Mouse (Mus musculus): Measurements from ENCODE around the gene Tspan18.

DNA sequence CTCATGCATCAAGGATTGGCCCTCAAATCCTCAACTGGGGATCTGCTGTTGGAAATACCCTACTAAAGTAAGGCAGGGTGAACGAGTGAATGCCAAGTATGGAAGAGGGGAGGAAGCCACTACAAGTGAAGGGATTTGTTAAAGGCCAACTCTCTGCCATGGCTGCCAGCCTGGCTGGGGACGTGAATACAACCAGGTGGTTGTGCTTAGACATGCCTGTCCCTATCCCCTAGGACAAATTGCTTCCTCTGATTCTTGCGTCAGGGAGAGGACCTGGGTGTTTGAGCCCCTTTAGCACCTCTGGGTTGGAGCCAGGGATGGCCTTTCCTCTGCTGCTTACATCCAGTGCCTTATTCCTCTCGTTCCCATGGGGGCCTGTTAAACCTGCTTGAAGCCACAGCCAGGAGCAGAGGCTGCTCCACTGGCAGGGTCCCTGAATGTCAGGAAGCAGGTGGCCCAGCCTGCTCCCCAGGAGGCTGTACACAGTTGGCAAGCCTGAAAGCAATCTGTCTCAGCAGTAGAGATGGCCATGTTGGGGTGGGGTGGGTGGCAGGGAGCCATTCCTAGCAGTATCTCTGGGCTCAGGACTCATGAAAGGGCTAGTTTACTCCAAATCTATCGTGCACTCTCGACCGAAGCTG, 6.3 kb downstream of the Tspan18 start:
- TF ChIP-seq POLR2A (IDR thresholded peaks at IDR 0.05; ENCODE audit: insufficient read depth, low read depth, low read length) = no peak
- no peak for TF ChIP-seq CTCF (IDR thresholded peaks at IDR 0.05)

Measured in heart, adult 2 months (tissue).